Mouse (Mus musculus): ENCODE measurements around the gene Catsper2.

DNA sequence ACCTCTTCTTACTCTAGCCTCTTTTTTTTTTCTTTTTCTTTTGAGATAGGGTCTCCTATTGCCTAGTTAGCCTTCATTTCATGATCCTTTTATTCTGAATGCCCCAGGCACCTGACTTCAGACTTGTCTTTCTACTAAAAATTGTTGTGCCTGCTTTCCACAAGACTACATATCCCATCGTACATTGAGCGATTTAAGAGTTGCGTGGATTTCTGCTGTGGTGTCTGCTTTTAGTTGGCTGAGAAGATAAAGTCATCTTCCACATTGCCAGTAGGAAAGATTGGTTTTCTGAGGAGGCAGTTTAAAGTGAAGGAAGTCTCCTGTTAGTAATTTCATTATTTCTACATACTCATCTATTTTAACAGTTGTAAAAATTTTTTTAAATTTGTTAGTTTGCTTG lies 2.0 kb upstream of the Catsper2 start:
- no peak for TF ChIP-seq CTCF (IDR thresholded peaks at IDR 0.05; ENCODE audit: control insufficient read depth, insufficient read depth, insufficient read length)
- TF ChIP-seq CEBPB (IDR thresholded peaks at IDR 0.05; ENCODE audit: low read depth): no peak
- TF ChIP-seq USF1 (IDR thresholded peaks at IDR 0.05; ENCODE audit: low read depth): no peak

Measured in C2C12 (cell line).